Comparison of ENCODE assay signal across 33 mouse cellular contexts in the genomic region with DNA sequence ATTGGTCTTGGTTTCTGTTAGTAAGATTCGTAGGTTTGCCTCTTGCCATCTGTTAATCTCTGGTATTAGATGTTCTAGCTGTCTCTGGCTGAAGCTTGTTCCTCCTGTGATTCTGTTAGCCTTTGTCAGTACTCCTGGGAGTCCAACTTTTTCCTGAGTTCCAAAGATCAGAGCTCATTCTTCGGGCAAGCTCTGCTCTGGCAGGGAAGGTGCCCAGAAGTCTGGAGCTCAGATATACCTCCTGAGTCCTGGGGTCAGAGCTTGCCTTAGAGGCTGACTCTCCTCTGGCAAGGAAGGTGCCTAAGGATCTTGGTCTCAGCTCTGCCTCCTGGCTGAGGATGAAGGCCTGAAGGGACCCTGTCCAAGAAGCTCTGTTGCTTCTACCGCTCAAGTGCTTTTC. TPM values are rescaled to one million over a fixed set of nuclear protein-coding genes. Genes with fewer than 3 reads are reported as not detected.
DNase-seq lines count a peak whose midpoint lies in the region; ATAC-seq and TF ChIP-seq lines count a peak whose summit lies in the region.
"Had no signal": no experiment of that assay in that cellular context is flagged by ENCODE, and none has a peak within 500 bp of the region (broad histone marks: within the 10 kb centered on the region; RNA-seq: fewer than 3 reads in every experiment).

No protein-coding gene starts in this region.

- H3K36me3 ChIP-seq in kidney, adult 2 months (ENCODE audit: control insufficient read depth, insufficient read depth, low read length): no peaks in the 10 kb centered on the region
- no peaks in the 10 kb centered on the region for H3K36me3 ChIP-seq in kidney, embryonic 16.5 days (ENCODE audit: insufficient read depth, low read length)
- H3K36me3 ChIP-seq in forebrain, postnatal 0 days (ENCODE audit: insufficient read depth): no peaks in the 10 kb centered on the region
- H3K36me3 ChIP-seq: embryonic facial prominence, embryonic 12.5 days; embryonic facial prominence, embryonic 15.5 days; G1E; heart, embryonic 12.5 days; heart, embryonic 15.5 days; hindbrain, embryonic 10.5 days; hindbrain, embryonic 13.5 days had no signal

- H3K27ac ChIP-seq in kidney, adult 2 months (ENCODE audit: insufficient read depth, low read depth, low read length): peak overlapping the region; percentile 51
- no peak overlapping the region for H3K27ac ChIP-seq in kidney, embryonic 16.5 days (ENCODE audit: low read length)
- peak overlapping the region; percentile 95 for H3K27ac ChIP-seq in brown adipose tissue, adult 24 weeks (replicated peaks; ENCODE audit: low read depth, low read length)
- no peak overlapping the region for H3K27ac ChIP-seq in forebrain, postnatal 0 days (ENCODE audit: low read depth, low read length)
- H3K27ac ChIP-seq: embryonic facial prominence, embryonic 12.5 days; embryonic facial prominence, embryonic 15.5 days; heart, embryonic 15.5 days; hindbrain, embryonic 10.5 days; hindbrain, embryonic 13.5 days had no signal

- H3K4me3 ChIP-seq in kidney, adult 2 months (ENCODE audit: insufficient read depth, low read depth, low read length): no peak overlapping the region
- H3K4me3 ChIP-seq in kidney, embryonic 16.5 days (ENCODE audit: low read length): no peak overlapping the region
- H3K4me3 ChIP-seq in brown adipose tissue, adult 24 weeks (ENCODE audit: insufficient read depth, low read depth, low read length): no peak overlapping the region
- no peak overlapping the region for H3K4me3 ChIP-seq in forebrain, postnatal 0 days (ENCODE audit: low read depth, low read length)
- H3K4me3 ChIP-seq: embryonic facial prominence, embryonic 12.5 days; embryonic facial prominence, embryonic 15.5 days; heart, embryonic 12.5 days; heart, embryonic 15.5 days; hindbrain, embryonic 10.5 days; hindbrain, embryonic 13.5 days had no signal

- no peaks in the 10 kb centered on the region for H3K9me3 ChIP-seq in kidney, embryonic 16.5 days (ENCODE audit: low read length)
- H3K9me3 ChIP-seq in forebrain, postnatal 0 days (ENCODE audit: low read length): no peaks in the 10 kb centered on the region
- H3K9me3 ChIP-seq: embryonic facial prominence, embryonic 12.5 days; embryonic facial prominence, embryonic 15.5 days; G1E; heart, embryonic 15.5 days; hindbrain, embryonic 10.5 days; hindbrain, embryonic 13.5 days had no signal

- ATAC-seq in kidney, embryonic 16.5 days (ENCODE audit: low FRiP score, low TSS enrichment): no peak
- no peak for ATAC-seq in forebrain, postnatal 0 days
- ATAC-seq: forebrain, embryonic 14.5 days; hindbrain, embryonic 16.5 days; Patski had no signal

- peak; percentile 80 for DNase-seq in kidney, adult 2 months
- DNase-seq in kidney, postnatal 14 days: peak; percentile 29
- no peak for DNase-seq in kidney, adult 18-20 months
- DNase-seq in forebrain, postnatal 0 days: no peak
- DNase-seq: adrenal gland, postnatal 10 days; adrenal gland, postnatal 36 days; B cell, adult 2 months; cerebellum, adult 11 months; cerebellum, adult 2 months; cerebellum, adult 9-11 months; cerebellum, postnatal 25 days; gastrocnemius, postnatal 25 days; heart, adult 18-20 months; heart, postnatal 10 days; heart, postnatal 36 days had no signal

- H3K27me3 ChIP-seq in kidney, adult 2 months (replicated peaks; ENCODE audit: control insufficient read depth, insufficient read depth, low read length): no peaks in the 10 kb centered on the region
- no peaks in the 10 kb centered on the region for H3K27me3 ChIP-seq in kidney, embryonic 16.5 days (ENCODE audit: insufficient read depth, low read length)
- H3K27me3 ChIP-seq in forebrain, postnatal 0 days (ENCODE audit: insufficient read depth, low read length): no peaks in the 10 kb centered on the region
- H3K27me3 ChIP-seq: embryonic facial prominence, embryonic 12.5 days; embryonic facial prominence, embryonic 15.5 days; heart, embryonic 12.5 days; heart, embryonic 15.5 days; hindbrain, embryonic 13.5 days; Patski had no signal

- no peak overlapping the region for H3K4me2 ChIP-seq in kidney, embryonic 16.5 days (replicated peaks; ENCODE audit: low read depth, low read length)
- no peak overlapping the region for H3K4me2 ChIP-seq in forebrain, postnatal 0 days (ENCODE audit: low read depth)
- H3K4me2 ChIP-seq: embryonic facial prominence, embryonic 12.5 days; embryonic facial prominence, embryonic 15.5 days; heart, embryonic 12.5 days; heart, embryonic 15.5 days; hindbrain, embryonic 13.5 days had no signal

- no peak for TF ChIP-seq CTCF in kidney, adult 2 months (conservative IDR thresholded peaks at IDR 0.05; ENCODE audit: insufficient read depth, insufficient read length, low read depth, low read length)
- TF ChIP-seq CTCF in forebrain, postnatal 0 days (IDR thresholded peaks at IDR 0.05; ENCODE audit: low read depth): no peak

- H3K9ac ChIP-seq in kidney, embryonic 16.5 days (replicated peaks; ENCODE audit: low read length): no peak overlapping the region
- no peak overlapping the region for H3K9ac ChIP-seq in forebrain, postnatal 0 days
- H3K9ac ChIP-seq: embryonic facial prominence, embryonic 12.5 days; embryonic facial prominence, embryonic 15.5 days; heart, embryonic 12.5 days; heart, embryonic 15.5 days; hindbrain, embryonic 13.5 days had no signal

- 64% methylated on average over 3 of the region's 3 CpGs for WGBS in kidney, adult 2 months
- WGBS in kidney, embryonic 16.5 days: 87% methylated on average over 3 of the region's 3 CpGs
- whole genome bisulfite sequencing in forebrain, postnatal 0 days: 88% methylated on average over 3 of the region's 3 CpGs

- TF ChIP-seq POLR2A in kidney, adult 2 months (IDR thresholded peaks at IDR 0.05; ENCODE audit: low read depth, low read length): no peak

- H3K4me1 ChIP-seq in kidney, adult 2 months (ENCODE audit: control insufficient read depth, insufficient read depth, low read length): peaks cover 10% of the 10 kb centered on the region; the same call in 1 of the 2 replicates
- H3K4me1 ChIP-seq in kidney, embryonic 16.5 days (ENCODE audit: insufficient read depth, low read length): no peaks in the 10 kb centered on the region
- peaks cover 3% of the 10 kb centered on the region for H3K4me1 ChIP-seq in brown adipose tissue, adult 24 weeks (ENCODE audit: control insufficient read depth, insufficient read depth, insufficient read length, low read length)
- H3K4me1 ChIP-seq in forebrain, postnatal 0 days (ENCODE audit: insufficient read depth): no peaks in the 10 kb centered on the region
- H3K4me1 ChIP-seq: embryonic facial prominence, embryonic 12.5 days; embryonic facial prominence, embryonic 15.5 days; heart, embryonic 12.5 days; heart, embryonic 15.5 days; hindbrain, embryonic 10.5 days; hindbrain, embryonic 13.5 days had no signal

RNA-seq across cellular contexts. Expression of gene Cyp4a31, which starts 10.7 kb away (rescaled TPM):
- 234 and 244 TPM in 2 replicates for polyA plus RNA-seq in kidney, adult 2 months (2012; rRNA removed)
- 41.3 and 57.4 TPM in 2 replicates for polyA plus RNA-seq in kidney, embryonic 16.5 days (2015; fragmentation: Nextera tagmentation; extraction: Ambion mirVana)
- polyA plus RNA-seq in brown adipose tissue, adult 24 weeks (2012; ENCODE audit: insufficient read depth, insufficient read length, missing spikeins): not detected in 2 replicates
- not detected in 2 replicates for total RNA-seq in forebrain, postnatal 0 days (2014; rRNA removed)
- not detected in 2 replicates for polyA plus RNA-seq in forebrain, postnatal 0 days (2015; fragmentation: Nextera tagmentation; extraction: Ambion mirVana)
- total RNA-seq: adrenal gland, adult 18-20 months; adrenal gland, postnatal 36 days; CH12.LX; common myeloid progenitor, adult 5-6 weeks; G1E; gastrocnemius, adult 8-10 months; gastrocnemius, postnatal 25 days; heart, adult 18-20 months; heart, postnatal 10 days; heart, postnatal 36 days had no signal
- polyA plus RNA-seq: cerebellum, adult 2 months; embryonic facial prominence, embryonic 12.5 days; embryonic facial prominence, embryonic 15.5 days; forebrain, embryonic 11.5 days; forebrain, embryonic 14.5 days; G1E; gonadal fat pad, adult 2 months; heart, embryonic 12.5 days; heart, embryonic 15.5 days; hindbrain, embryonic 10.5 days; hindbrain, embryonic 13.5 days; hindbrain, embryonic 16.5 days; Patski had no signal

RNA-seq across cellular contexts. Expression of gene Cyp4a10, which starts 34.7 kb away (rescaled TPM):
- 368 and 393 TPM in 2 replicates for polyA plus RNA-seq in kidney, adult 2 months (2012; rRNA removed)
- polyA plus RNA-seq in kidney, embryonic 16.5 days (2015; fragmentation: Nextera tagmentation; extraction: Ambion mirVana): 3.0 and 3.1 TPM in 2 replicates
- not detected in 2 replicates for polyA plus RNA-seq in brown adipose tissue, adult 24 weeks (2012; ENCODE audit: insufficient read depth, insufficient read length, missing spikeins)
- total RNA-seq in forebrain, postnatal 0 days (2014; rRNA removed): not detected in 2 replicates
- not detected in 2 replicates for polyA plus RNA-seq in forebrain, postnatal 0 days (2015; fragmentation: Nextera tagmentation; extraction: Ambion mirVana)
- total RNA-seq: CH12.LX; common myeloid progenitor, adult 5-6 weeks; gastrocnemius, postnatal 25 days; heart, adult 18-20 months; heart, postnatal 10 days had no signal
- polyA plus RNA-seq: cerebellum, adult 2 months; embryonic facial prominence, embryonic 12.5 days; embryonic facial prominence, embryonic 15.5 days; forebrain, embryonic 11.5 days; forebrain, embryonic 14.5 days; G1E; heart, embryonic 12.5 days; heart, embryonic 15.5 days; hindbrain, embryonic 10.5 days; hindbrain, embryonic 13.5 days; hindbrain, embryonic 16.5 days; Patski had no signal

RNA-seq across cellular contexts. Expression of gene Cyp4a32, which starts 48.0 kb away (rescaled TPM):
- 0.60 and 0.91 TPM in 2 replicates for polyA plus RNA-seq in kidney, adult 2 months (2012; rRNA removed)
- polyA plus RNA-seq in kidney, embryonic 16.5 days (2015; fragmentation: Nextera tagmentation; extraction: Ambion mirVana): not detected in 2 replicates
- polyA plus RNA-seq in brown adipose tissue, adult 24 weeks (2012; ENCODE audit: insufficient read depth, insufficient read length, missing spikeins): not detected in 2 replicates
- total RNA-seq in forebrain, postnatal 0 days (2014; rRNA removed): not detected in 2 replicates
- not detected in 2 replicates for polyA plus RNA-seq in forebrain, postnatal 0 days (2015; fragmentation: Nextera tagmentation; extraction: Ambion mirVana)
- total RNA-seq: adrenal gland, adult 18-20 months; adrenal gland, postnatal 36 days; CH12.LX; common myeloid progenitor, adult 5-6 weeks; gastrocnemius, adult 8-10 months; gastrocnemius, postnatal 25 days; heart, adult 18-20 months; heart, postnatal 10 days; heart, postnatal 36 days had no signal
- polyA plus RNA-seq: cerebellum, adult 2 months; embryonic facial prominence, embryonic 12.5 days; embryonic facial prominence, embryonic 15.5 days; forebrain, embryonic 11.5 days; forebrain, embryonic 14.5 days; G1E; gonadal fat pad, adult 2 months; heart, embryonic 12.5 days; heart, embryonic 15.5 days; hindbrain, embryonic 10.5 days; hindbrain, embryonic 13.5 days; hindbrain, embryonic 16.5 days; Patski had no signal

RNA-seq across cellular contexts. Expression of gene Cyp4a14, which starts 56.8 kb away (rescaled TPM):
- 258 and 331 TPM in 2 replicates for polyA plus RNA-seq in kidney, adult 2 months (2012; rRNA removed)
- 0.40 and 0.47 TPM in 2 replicates for polyA plus RNA-seq in kidney, embryonic 16.5 days (2015; fragmentation: Nextera tagmentation; extraction: Ambion mirVana)
- not detected in 2 replicates for polyA plus RNA-seq in brown adipose tissue, adult 24 weeks (2012; ENCODE audit: insufficient read depth, insufficient read length, missing spikeins)
- total RNA-seq in forebrain, postnatal 0 days (2014; rRNA removed): not detected in 2 replicates
- polyA plus RNA-seq in forebrain, postnatal 0 days (2015; fragmentation: Nextera tagmentation; extraction: Ambion mirVana): not detected in 2 replicates
- total RNA-seq: CH12.LX; common myeloid progenitor, adult 5-6 weeks; G1E; gastrocnemius, adult 8-10 months; gastrocnemius, postnatal 25 days; heart, adult 18-20 months; heart, postnatal 10 days; heart, postnatal 36 days had no signal
- polyA plus RNA-seq: cerebellum, adult 2 months; embryonic facial prominence, embryonic 12.5 days; embryonic facial prominence, embryonic 15.5 days; forebrain, embryonic 11.5 days; forebrain, embryonic 14.5 days; G1E; gonadal fat pad, adult 2 months; heart, embryonic 12.5 days; heart, embryonic 15.5 days; hindbrain, embryonic 10.5 days; hindbrain, embryonic 13.5 days; hindbrain, embryonic 16.5 days; Patski had no signal

Comparison
In these comparisons a context has a peak if more than half of its experiments do, and no peak if none do; other contexts are left out.
1. DNase-seq: peak in kidney, adult 2 months (single experiment) and kidney, postnatal 14 days (single experiment); none in kidney, adult 18-20 months (single experiment) and forebrain, postnatal 0 days (single experiment).
2. H3K27ac ChIP-seq: peak in kidney, adult 2 months (single experiment) and brown adipose tissue, adult 24 weeks (single experiment); none in kidney, embryonic 16.5 days (single experiment) and forebrain, postnatal 0 days (single experiment).
3. RNA of gene Cyp4a10, which starts 34.7 kb away (polyA plus RNA-seq): 368 to 393 TPM in kidney, adult 2 months; 3.0 to 3.1 TPM in kidney, embryonic 16.5 days, not detected in brown adipose tissue, adult 24 weeks and not detected in forebrain, postnatal 0 days; every median in the first group is over 10 times any median in the second.
4. RNA of gene Cyp4a31, which starts 10.7 kb away (polyA plus RNA-seq): 234 to 244 TPM in kidney, adult 2 months and 41.3 to 57.4 TPM in kidney, embryonic 16.5 days; not detected in brown adipose tissue, adult 24 weeks and not detected in forebrain, postnatal 0 days; every median in the first group is over 10 times any median in the second.